Mouse (Mus musculus): Measurements from ENCODE around the gene Hoxa9. TPM values are rescaled to one million over a fixed set of nuclear protein-coding genes. Genes with fewer than 3 reads are reported as not detected.

Hoxa9 gene
- polyA plus RNA-seq, 1 experiment = not detected

GRCm38 (mm10) chr6:52185834-52186233 is 45.1 kb downstream of the Hoxa9 start:
- DNase-seq (ENCODE audit: extremely low spot score in 1 of 2, low spot score in 1 of 2) = no peak

GRCm38 (mm10) chr6:52185222-52185621 is 45.7 kb downstream of the Hoxa9 start:
- no peak for DNase-seq (ENCODE audit: extremely low spot score in 1 of 2, low spot score in 1 of 2)

- no peak for DNase-seq (ENCODE audit: extremely low spot score in 1 of 2, low spot score in 1 of 2)
Observed at GRCm38 (mm10) chr6:52184668-52185067, 46.2 kb downstream of the Hoxa9 start.

- DNase-seq (ENCODE audit: extremely low spot score in 1 of 2, low spot score in 1 of 2) = no peak
Observed at GRCm38 (mm10) chr6:52183311-52184080, 47.4 kb downstream of the Hoxa9 start.

- no peak for DNase-seq (ENCODE audit: extremely low spot score in 1 of 2, low spot score in 1 of 2)
Observed at GRCm38 (mm10) chr6:52182793-52183192, 48.1 kb downstream of the Hoxa9 start.

- DNase-seq (ENCODE audit: extremely low spot score in 1 of 2, low spot score in 1 of 2) = no peak
Observed at GRCm38 (mm10) chr6:52182030-52182429, 48.9 kb downstream of the Hoxa9 start.

- DNase-seq (ENCODE audit: extremely low spot score in 1 of 2, low spot score in 1 of 2) = no peak
Observed at GRCm38 (mm10) chr6:52180726-52181125, 50.2 kb downstream of the Hoxa9 start.

GRCm38 (mm10) chr6:52180213-52180710 is 50.6 kb downstream of the Hoxa9 start:
- no peak for DNase-seq (ENCODE audit: extremely low spot score in 1 of 2, low spot score in 1 of 2)

GRCm38 (mm10) chr6:52179690-52180089 is 51.2 kb downstream of the Hoxa9 start:
- DNase-seq (ENCODE audit: extremely low spot score in 1 of 2, low spot score in 1 of 2) = no peak

GRCm38 (mm10) chr6:52178918-52179665 is 51.8 kb downstream of the Hoxa9 start:
- no peak for DNase-seq (ENCODE audit: extremely low spot score in 1 of 2, low spot score in 1 of 2)

GRCm38 (mm10) chr6:52177806-52178205 is 53.1 kb downstream of the Hoxa9 start:
- DNase-seq (ENCODE audit: extremely low spot score in 1 of 2, low spot score in 1 of 2) = no peak

- DNase-seq (ENCODE audit: extremely low spot score in 1 of 2, low spot score in 1 of 2) = no peak
Observed at GRCm38 (mm10) chr6:52177061-52177735, 53.7 kb downstream of the Hoxa9 start, which contains the start of gene 5730596B20Rik. Gene 5730596B20Rik (plus strand): TSS chr6:52177498.

GRCm38 (mm10) chr6:52176391-52176790 is 54.5 kb downstream of the Hoxa9 start:
- no peak for DNase-seq (ENCODE audit: extremely low spot score in 1 of 2, low spot score in 1 of 2)

- DNase-seq (ENCODE audit: extremely low spot score in 1 of 2, low spot score in 1 of 2) = no peak
Observed at GRCm38 (mm10) chr6:52175864-52176263, 55.0 kb downstream of the Hoxa9 start.

- no peak for DNase-seq (ENCODE audit: extremely low spot score in 1 of 2, low spot score in 1 of 2)
Observed at GRCm38 (mm10) chr6:52174968-52175751, 55.7 kb downstream of the Hoxa9 start.

GRCm38 (mm10) chr6:52173648-52174047 is 57.2 kb downstream of the Hoxa9 start:
- no peak for DNase-seq (ENCODE audit: extremely low spot score in 1 of 2, low spot score in 1 of 2)

All from frontal cortex, adult 2 months (tissue).